Mouse (Mus musculus): Measurements from ENCODE around the gene Cryzl1. TPM values are rescaled to one million over a fixed set of nuclear protein-coding genes. Genes with fewer than 3 reads are reported as not detected.

Cryzl1 gene
- polyA plus RNA-seq, 1 experiment from 2014 or later, result 45.2 TPM

DNA sequence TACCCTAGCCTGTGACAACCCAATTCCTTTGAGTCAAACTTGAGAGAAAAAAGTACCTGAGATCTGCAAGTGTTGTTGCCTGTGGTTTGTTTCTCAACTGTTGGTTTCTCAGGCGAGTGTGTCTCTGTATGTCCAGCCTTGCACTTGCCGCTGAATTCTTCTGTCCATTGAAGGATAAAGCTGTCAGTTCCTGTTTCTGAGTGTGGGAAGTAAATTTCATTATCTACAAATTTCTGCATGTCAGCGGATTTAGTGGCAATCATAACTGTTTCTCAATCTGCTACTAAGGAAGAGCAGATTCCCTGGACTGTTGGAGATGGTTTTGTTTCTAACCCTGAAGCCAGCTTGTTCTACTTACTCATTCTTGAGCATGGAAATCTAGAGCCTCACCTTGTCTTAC, 33.0 kb upstream of the Cryzl1 start:
- no peak for ATAC-seq (ENCODE audit: low FRiP score, low TSS enrichment)
- Histone ChIP-seq H3K27me3 (ENCODE audit: control insufficient read depth, insufficient read depth, low read length) (no peaks in the 10 kb centered on the region), H3K4me3 (ENCODE audit: low read depth, low read length) (no peak overlapping the region), H3K36me3 (ENCODE audit: control insufficient read depth, insufficient read depth, low read length) (no peaks in the 10 kb centered on the region; the same call in 1 of the 2 replicates), H3K9ac (ENCODE audit: low read length) (no peak overlapping the region), H3K9me3 (ENCODE audit: control insufficient read depth, low read length) (no peaks in the 10 kb centered on the region), H3K27ac (replicated peaks) (no peak overlapping the region), H3K4me1 (replicated peaks; ENCODE audit: control insufficient read depth, insufficient read depth) (0 out of 2 replicates have a peak, but pooled peaks cover 3% of the 10 kb centered on the region), H3K4me2 (replicated peaks; ENCODE audit: low read depth) (no peak overlapping the region)
- 75% methylated on average over 3 of the region's 3 CpGs for WGBS
- no peak for TF ChIP-seq EP300 (optimal IDR thresholded peaks at IDR 0.05)
- no peak for TF ChIP-seq CTCF (IDR thresholded peaks at IDR 0.05; ENCODE audit: low read depth)
- DNase-seq (ENCODE audit: low spot score), result no peak

DNA sequence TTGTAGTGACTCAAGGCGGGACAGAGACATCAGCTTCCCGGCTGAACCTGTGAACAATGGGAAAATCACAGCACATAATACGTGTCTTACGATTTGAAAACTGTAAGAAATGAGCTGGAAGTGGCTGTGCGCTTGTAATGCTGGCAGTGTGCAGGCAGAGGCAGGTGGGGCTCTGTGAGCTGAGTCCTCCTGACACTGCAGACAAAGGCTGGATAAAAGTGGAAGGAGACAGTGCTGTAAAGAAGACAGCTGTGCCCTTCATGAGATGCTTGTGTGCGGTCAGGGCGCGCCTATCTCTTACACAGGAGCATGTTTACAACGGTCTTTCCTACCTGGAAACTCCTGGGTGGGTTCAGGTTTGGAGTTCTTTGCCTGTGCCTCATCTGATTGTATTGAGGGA, 32.4 kb upstream of the Cryzl1 start:
- Histone ChIP-seq H3K36me3 (ENCODE audit: control insufficient read depth, insufficient read depth, low read length) (no peaks in the 10 kb centered on the region; the same call in 1 of the 2 replicates), H3K27ac (replicated peaks) (no peak overlapping the region), H3K4me1 (replicated peaks; ENCODE audit: control insufficient read depth, insufficient read depth) (no peaks in the 10 kb centered on the region), H3K4me2 (replicated peaks; ENCODE audit: low read depth) (no peak overlapping the region), H3K9ac (ENCODE audit: low read length) (0 out of 2 replicates have a peak overlapping the region, but pooled peaks have one; percentile 19), H3K4me3 (ENCODE audit: low read depth, low read length) (no peak overlapping the region), H3K27me3 (ENCODE audit: control insufficient read depth, insufficient read depth, low read length) (no peaks in the 10 kb centered on the region), H3K9me3 (ENCODE audit: control insufficient read depth, low read length) (no peaks in the 10 kb centered on the region)
- no peak for TF ChIP-seq CTCF (IDR thresholded peaks at IDR 0.05; ENCODE audit: low read depth)
- TF ChIP-seq EP300 (optimal IDR thresholded peaks at IDR 0.05), result no peak
- ATAC-seq (ENCODE audit: low FRiP score, low TSS enrichment) (no peak), DNase-seq (ENCODE audit: low spot score) (no peak)
- WGBS, result 69% methylated on average over 9 of the region's 9 CpGs

DNA sequence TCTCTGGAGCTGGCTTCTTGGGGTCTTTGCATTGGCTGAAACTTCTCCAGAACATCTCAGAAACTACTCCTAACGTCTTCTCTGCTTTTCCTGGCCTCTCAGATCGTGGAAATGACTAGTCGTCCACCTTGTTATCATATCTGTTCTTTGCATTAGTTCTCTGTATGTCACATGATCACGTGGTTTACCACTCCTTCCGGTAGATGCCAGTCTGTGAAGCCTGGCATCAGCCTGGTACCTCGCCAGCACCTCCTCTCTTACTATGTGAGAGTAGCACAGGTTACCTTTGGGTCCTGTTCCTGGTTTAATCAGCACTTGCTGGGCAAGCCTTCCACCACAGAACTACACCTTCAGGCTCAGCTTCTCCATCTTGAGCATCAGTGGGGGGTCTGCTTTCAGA, 26.2 kb upstream of the Cryzl1 start:
- no peak for ATAC-seq (ENCODE audit: low FRiP score, low TSS enrichment)
- no peak for DNase-seq (ENCODE audit: low spot score)
- Histone ChIP-seq H3K4me2 (replicated peaks; ENCODE audit: low read depth) (no peak overlapping the region), H3K27ac (replicated peaks) (no peak overlapping the region), H3K9me3 (ENCODE audit: control insufficient read depth, low read length) (no peaks in the 10 kb centered on the region), H3K4me1 (replicated peaks; ENCODE audit: control insufficient read depth, insufficient read depth) (no peaks in the 10 kb centered on the region), H3K4me3 (ENCODE audit: low read depth, low read length) (no peak overlapping the region), H3K36me3 (ENCODE audit: control insufficient read depth, insufficient read depth, low read length) (no peaks in the 10 kb centered on the region; the same call in 1 of the 2 replicates), H3K27me3 (ENCODE audit: control insufficient read depth, insufficient read depth, low read length) (no peaks in the 10 kb centered on the region), H3K9ac (ENCODE audit: low read length) (no peak overlapping the region)
- 78% methylated on average over 6 of the region's 6 CpGs for WGBS
- TF ChIP-seq EP300 (optimal IDR thresholded peaks at IDR 0.05) (no peak), CTCF (IDR thresholded peaks at IDR 0.05; ENCODE audit: low read depth) (no peak)

DNA sequence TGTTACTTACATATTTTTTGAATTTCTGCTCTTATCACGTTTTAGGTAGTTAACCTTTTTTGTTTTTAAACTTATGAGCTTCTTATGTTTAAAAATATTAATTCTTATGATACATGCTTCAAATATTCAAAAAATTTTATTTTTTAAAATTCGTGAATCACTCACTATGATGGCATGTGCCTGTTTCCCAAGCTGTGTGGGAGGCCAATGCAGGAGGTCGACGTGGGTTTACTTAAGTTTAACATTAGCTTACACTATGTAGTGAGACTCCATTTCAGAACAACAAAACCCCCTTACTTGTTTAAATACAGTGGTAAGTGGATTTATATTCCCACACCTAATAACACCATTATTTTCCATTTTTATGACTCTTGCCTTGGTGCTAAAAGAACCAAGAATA, 24.8 kb upstream of the Cryzl1 start:
- no peak for DNase-seq (ENCODE audit: low spot score)
- ATAC-seq (ENCODE audit: low FRiP score, low TSS enrichment), result no peak
- TF ChIP-seq CTCF (IDR thresholded peaks at IDR 0.05; ENCODE audit: low read depth) (no peak), EP300 (optimal IDR thresholded peaks at IDR 0.05) (no peak)
- Histone ChIP-seq H3K27me3 (ENCODE audit: control insufficient read depth, insufficient read depth, low read length) (no peaks in the 10 kb centered on the region), H3K36me3 (ENCODE audit: control insufficient read depth, insufficient read depth, low read length) (no peaks in the 10 kb centered on the region; the same call in 1 of the 2 replicates), H3K4me3 (ENCODE audit: low read depth, low read length) (no peak overlapping the region), H3K4me2 (replicated peaks; ENCODE audit: low read depth) (no peak overlapping the region), H3K9me3 (ENCODE audit: control insufficient read depth, low read length) (no peaks in the 10 kb centered on the region), H3K9ac (ENCODE audit: low read length) (no peak overlapping the region), H3K4me1 (replicated peaks; ENCODE audit: control insufficient read depth, insufficient read depth) (no peaks in the 10 kb centered on the region), H3K27ac (replicated peaks) (no peak overlapping the region)
- 60% methylated on average over 4 of the region's 4 CpGs for WGBS

DNA sequence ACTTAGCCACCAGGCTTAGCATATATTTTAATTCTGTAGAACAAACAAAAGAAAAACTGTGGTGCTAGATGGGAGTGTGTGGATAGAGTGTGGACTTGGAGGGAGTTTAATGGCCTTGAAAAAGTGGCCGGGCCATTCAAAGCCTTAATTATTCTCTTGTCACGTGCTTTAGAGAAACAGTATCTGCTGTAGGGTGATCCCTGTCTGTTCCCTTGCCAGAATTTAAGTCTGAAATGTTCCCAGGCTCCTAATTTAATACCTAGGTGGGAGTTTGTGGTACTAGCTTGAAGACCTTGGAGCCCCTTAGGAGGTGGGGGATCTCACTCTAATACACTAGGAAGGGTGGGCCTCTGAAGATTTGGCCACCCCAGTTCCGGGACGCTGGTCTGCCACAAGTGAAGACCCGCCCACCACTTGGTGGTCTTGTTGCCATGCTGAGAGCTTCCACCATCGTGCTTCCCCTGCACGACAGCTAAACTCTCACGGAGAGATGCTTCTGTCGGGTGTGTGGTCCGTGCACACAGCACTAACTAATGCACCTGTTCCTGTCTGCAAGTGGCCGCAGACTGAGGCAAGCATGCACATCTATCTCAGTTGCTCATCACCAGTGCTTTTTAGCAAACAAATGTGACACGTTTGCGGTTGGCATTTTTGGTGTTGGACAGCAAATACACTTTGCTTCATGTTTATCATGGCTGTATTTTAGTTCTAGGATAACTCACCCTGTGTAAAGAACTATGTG, 23.0 kb upstream of the Cryzl1 start:
- Histone ChIP-seq H3K27ac (replicated peaks) (no peak overlapping the region), H3K4me2 (replicated peaks; ENCODE audit: low read depth) (no peak overlapping the region), H3K36me3 (ENCODE audit: control insufficient read depth, insufficient read depth, low read length) (no peaks in the 10 kb centered on the region; the same call in 1 of the 2 replicates), H3K27me3 (ENCODE audit: control insufficient read depth, insufficient read depth, low read length) (no peaks in the 10 kb centered on the region), H3K9me3 (ENCODE audit: control insufficient read depth, low read length) (no peaks in the 10 kb centered on the region), H3K4me3 (ENCODE audit: low read depth, low read length) (no peak overlapping the region), H3K4me1 (replicated peaks; ENCODE audit: control insufficient read depth, insufficient read depth) (no peaks in the 10 kb centered on the region), H3K9ac (ENCODE audit: low read length) (no peak overlapping the region)
- ATAC-seq (ENCODE audit: low FRiP score, low TSS enrichment) (no peak), DNase-seq (ENCODE audit: low spot score) (no peak)
- TF ChIP-seq CTCF (IDR thresholded peaks at IDR 0.05; ENCODE audit: low read depth), result no peak
- TF ChIP-seq EP300 (optimal IDR thresholded peaks at IDR 0.05), result no peak
- WGBS, result 78% methylated on average over 13 of the region's 13 CpGs

DNA sequence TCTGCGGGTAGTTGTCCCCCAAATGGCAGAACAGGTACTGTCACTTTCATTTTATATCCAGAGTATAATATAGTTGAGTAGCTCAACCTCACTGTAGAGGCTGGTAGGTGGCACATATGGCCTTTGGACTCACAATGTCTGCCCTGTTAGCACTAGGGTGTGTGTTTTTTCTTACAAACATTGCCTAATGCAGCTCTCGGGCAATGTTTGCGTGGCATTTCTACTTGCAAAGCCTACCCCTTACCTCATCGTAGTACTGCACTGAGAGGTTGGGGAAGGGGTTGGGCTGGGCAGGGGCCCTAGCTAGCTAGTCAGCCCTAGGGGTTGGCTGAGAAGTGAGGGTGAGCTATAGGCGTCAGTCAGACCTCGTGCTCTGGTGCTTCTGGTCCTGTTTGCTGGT, 18.8 kb upstream of the Cryzl1 start:
- H3K27me3 ChIP-seq (ENCODE audit: control insufficient read depth, insufficient read depth, low read length), result no peaks in the 10 kb centered on the region
- peak; percentile 91 for ATAC-seq (ENCODE audit: low FRiP score, low TSS enrichment)
- WGBS, result 51% methylated on average over 6 of the region's 6 CpGs
- H3K4me3 ChIP-seq (ENCODE audit: low read depth, low read length), result no peak overlapping the region
- no peaks in the 10 kb centered on the region for H3K9me3 ChIP-seq (ENCODE audit: control insufficient read depth, low read length)
- H3K9ac ChIP-seq (ENCODE audit: low read length), result no peak overlapping the region
- no peaks in the 10 kb centered on the region for H3K4me1 ChIP-seq (replicated peaks; ENCODE audit: control insufficient read depth, insufficient read depth)
- H3K27ac ChIP-seq (replicated peaks), result peak overlapping the region; percentile 75
- no peak overlapping the region for H3K4me2 ChIP-seq (replicated peaks; ENCODE audit: low read depth)
- peak; percentile 71 for DNase-seq (ENCODE audit: low spot score)
- TF ChIP-seq EP300 (optimal IDR thresholded peaks at IDR 0.05) (no peak), CTCF (IDR thresholded peaks at IDR 0.05; ENCODE audit: low read depth) (no peak)
- no peaks in the 10 kb centered on the region for H3K36me3 ChIP-seq (ENCODE audit: control insufficient read depth, insufficient read depth, low read length)

Data from stomach, postnatal 0 days (tissue).